Mouse (Mus musculus) T-helper 1 cell (primary cell): ENCODE results near the gene Alkbh4.
"Not testable (repeated sequence)": the region's sequence is repeated elsewhere in the genome, so short reads cannot be mapped to it uniquely, and the experiment has no call there.

Source experiments
- in situ Hi-C: fragments of 300-600 bp; cut with MboI, MseI; formaldehyde crosslinking; loops from one replicate; pipeline ENCODE4 v1.15.1; 2025; ENCODE audit warnings: high pct_unique_total_duplicates

Alkbh4 gene

DNA sequence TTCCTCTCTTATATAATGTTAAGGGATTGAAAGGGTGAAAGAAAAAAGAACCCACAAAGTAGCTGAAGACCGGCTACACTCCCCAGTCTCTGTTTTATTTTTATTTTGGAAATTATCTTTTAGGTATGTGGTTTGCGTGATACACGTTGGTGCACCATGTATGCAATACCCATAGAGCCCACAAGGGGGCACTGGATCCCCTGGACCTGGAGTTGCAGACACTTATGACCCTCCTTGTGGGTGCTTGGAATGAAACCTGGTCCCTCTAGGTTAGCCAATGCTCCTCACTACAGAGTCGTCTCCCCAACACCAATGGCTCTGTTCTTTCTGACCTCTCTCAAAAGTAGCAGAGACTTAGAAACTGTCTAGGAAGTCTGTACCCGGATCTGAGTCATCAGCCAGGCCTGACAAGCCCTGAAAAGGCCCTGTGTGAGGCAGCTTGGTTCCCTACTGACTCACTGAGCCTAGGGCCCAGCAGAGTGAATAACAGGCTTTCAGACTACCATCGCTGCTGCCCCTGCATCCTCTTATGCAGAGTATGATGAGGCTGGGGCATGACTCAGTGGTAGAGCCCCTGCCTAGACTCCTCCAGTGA is 7.3 kb downstream of the Alkbh4 start:
- in situ Hi-C loops: no loop called here

DNA sequence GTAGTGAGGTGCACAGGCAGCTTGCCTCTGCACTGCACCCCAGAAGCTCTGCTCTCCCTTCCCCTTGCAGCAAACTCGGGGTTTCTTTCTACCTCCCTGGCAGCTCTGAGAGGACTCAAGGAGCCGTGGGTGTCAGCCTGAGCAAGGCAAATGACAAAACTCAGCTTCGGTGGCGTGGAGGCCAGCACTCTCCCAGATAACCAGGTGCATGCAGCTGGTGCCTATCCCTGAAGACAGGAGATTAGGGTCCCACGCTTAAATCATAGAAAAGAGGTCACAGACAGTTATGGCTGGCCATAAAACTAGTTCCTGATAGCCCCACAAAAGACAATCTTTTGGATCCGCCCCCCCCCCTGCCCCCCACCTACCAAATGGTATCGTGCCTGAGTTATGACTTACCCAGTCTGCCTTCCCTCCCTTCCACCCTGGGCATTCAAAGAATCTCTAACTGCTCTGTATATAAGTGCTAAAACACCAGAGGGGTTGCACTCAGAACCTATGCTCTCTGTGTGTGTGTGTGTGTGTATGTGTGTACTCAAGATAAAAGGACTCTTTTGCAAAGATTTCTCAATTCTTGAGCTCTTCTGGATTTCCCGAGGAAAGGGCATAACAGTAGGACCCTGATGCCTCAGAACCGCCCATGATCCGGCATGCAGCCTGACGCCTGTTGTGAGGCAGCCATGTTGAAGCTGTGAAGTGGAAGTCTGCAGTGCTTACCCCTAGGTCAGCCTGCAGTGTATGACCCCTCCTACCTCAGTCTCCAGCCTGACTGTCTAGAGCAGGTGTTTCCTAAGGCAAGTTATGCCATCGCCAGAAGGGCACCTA is 8.9 kb downstream of the Alkbh4 start:
- in situ Hi-C loops: loop anchor here (5.0 kb wide), 1 partner anchor 42 kb away; no protein-coding TSS in a partner anchor

- in situ Hi-C loops: loop anchor here (5.0 kb wide), 1 partner anchor 40 kb away; no protein-coding TSS in a partner anchor
These were observed 11.0 kb downstream of the Alkbh4 start for GRCm38 (mm10) chr5:136146936-136147335.

DNA sequence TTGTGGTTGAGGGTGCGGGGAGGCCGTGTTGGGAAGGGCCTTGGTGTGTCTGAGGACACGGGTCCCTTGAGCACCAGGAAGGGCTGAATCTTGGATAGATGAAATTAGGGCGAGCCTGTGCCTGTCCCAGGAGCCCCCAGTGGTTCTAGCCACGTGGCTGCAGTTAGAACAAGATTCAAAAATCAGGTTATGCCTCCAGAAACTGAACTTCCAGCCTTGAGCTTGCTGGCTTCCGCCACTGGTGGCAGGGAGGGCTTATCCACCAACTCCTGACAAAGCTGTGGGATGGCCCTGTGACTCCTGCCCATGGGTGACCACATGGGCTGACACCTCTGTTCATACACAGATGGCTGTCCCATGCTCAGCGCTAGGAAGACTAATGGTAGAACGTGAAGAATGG is 11.8 kb downstream of the Alkbh4 start:
- in situ Hi-C loops: loop anchor here (5.0 kb wide), 1 partner anchor 40 kb away; no protein-coding TSS in a partner anchor

DNA sequence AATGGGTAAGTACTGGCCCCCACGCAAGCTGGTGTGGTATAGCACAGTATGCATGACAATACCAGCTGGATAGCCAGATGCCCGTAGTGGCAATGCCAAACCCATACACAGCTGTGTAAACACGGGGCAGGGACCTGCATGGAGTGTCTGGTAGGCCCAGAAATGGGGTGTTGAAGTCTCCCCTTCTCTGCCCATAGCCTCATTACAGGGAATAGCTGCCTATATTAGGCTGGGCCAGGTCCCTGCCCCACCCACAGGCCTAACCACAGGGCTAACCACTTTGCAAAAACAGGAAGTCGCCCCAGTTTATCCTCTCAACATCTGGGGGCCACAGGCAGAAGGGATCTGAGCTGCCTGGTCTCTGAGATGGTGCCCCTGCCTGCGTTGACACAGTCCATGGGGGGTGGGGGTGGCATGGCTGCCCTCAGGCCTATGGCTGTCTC is 13.2 kb downstream of the Alkbh4 start:
- in situ Hi-C loops: loop anchor here (5.0 kb wide), 1 partner anchor 38 kb away; no protein-coding TSS in a partner anchor

GRCm38 (mm10) chr5:136152365-136152764 is 16.4 kb downstream of the Alkbh4 start:
- in situ Hi-C loops: no loop called here

- in situ Hi-C loops: no loop called here
These were observed 19.5 kb downstream of the Alkbh4 start for GRCm38 (mm10) chr5:136155399-136155798.

DNA sequence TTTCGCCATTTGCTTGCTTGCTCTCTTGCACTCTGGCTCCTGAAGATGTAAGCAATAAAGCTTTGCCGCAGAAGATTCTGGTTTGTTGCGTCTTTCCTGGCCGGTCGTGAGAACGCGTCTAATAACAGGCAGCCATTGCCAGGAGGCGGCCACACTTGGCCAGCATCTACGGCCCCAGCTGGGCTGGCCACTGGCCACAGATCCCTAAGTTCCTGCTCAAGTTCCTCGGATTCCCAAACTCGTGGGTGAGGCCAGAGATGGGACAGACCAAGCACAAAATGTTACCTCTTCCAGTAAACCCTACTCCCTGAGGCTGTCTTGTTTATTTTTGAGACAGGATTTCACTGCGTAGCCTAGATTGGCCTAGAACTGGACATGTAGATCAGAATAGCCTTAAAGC is 24.1 kb downstream of the Alkbh4 start:
- in situ Hi-C loops: not testable (repeated sequence)

- in situ Hi-C loops: no loop called here
These were observed 28.0 kb downstream of the Alkbh4 start for GRCm38 (mm10) chr5:136163807-136164474.

GRCm38 (mm10) chr5:136165246-136165645 is 29.3 kb downstream of the Alkbh4 start:
- in situ Hi-C loops: no loop called here

DNA sequence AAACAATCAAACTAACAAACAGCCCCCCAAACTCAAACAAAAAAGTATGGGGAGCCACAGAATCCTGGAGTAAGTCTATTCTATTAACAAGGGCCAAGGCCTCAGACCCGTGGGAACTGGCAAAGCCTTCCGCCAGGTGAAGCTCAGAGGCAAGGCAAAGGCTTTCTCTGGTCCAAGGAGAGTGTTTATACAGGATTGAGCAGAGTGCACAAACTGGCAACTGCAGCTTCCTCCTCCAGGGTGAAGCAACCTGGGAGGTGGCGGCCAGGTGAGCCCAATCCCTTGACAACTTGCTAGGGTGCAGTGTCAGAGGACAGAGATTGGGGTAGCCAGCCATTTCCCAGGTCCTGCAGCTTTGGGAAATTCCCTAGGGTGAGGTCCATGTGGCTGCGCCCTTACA is 31.4 kb downstream of the Alkbh4 start:
- in situ Hi-C loops: no loop called here

- in situ Hi-C loops: no loop called here
These were observed 32.1 kb downstream of the Alkbh4 start for GRCm38 (mm10) chr5:136168071-136168470.

- in situ Hi-C loops: no loop called here
These were observed 33.9 kb downstream of the Alkbh4 start for GRCm38 (mm10) chr5:136169626-136170511.

GRCm38 (mm10) chr5:136170512-136171362 is 34.8 kb downstream of the Alkbh4 start, which contains the start of gene Orai2:
Gene Orai2, minus strand, starts transcription at chr5:136170713.
- in situ Hi-C loops: no loop called here

GRCm38 (mm10) chr5:136171363-136172341 is 35.7 kb downstream of the Alkbh4 start:
- in situ Hi-C loops: no loop called here

DNA sequence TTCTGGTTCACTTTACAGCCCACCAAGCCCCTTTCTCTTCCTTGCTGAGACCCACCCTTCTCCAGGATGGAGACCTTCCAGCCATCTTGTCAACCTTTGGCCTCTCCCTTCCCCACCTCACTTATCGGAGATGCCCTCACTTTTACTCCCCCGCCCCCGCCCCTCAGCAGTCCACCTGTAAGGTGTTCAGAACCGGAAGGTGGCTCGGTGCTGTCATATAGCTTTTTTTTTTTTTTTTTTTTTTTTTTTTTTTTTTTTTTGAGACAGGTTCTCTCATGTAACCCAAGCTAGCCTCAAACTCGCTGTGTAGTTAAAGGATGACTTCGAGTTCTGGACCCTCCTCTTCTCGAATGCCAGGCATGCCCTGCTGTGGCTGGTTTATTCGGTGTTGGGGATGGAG is 37.0 kb downstream of the Alkbh4 start:
- in situ Hi-C loops: no loop called here

DNA sequence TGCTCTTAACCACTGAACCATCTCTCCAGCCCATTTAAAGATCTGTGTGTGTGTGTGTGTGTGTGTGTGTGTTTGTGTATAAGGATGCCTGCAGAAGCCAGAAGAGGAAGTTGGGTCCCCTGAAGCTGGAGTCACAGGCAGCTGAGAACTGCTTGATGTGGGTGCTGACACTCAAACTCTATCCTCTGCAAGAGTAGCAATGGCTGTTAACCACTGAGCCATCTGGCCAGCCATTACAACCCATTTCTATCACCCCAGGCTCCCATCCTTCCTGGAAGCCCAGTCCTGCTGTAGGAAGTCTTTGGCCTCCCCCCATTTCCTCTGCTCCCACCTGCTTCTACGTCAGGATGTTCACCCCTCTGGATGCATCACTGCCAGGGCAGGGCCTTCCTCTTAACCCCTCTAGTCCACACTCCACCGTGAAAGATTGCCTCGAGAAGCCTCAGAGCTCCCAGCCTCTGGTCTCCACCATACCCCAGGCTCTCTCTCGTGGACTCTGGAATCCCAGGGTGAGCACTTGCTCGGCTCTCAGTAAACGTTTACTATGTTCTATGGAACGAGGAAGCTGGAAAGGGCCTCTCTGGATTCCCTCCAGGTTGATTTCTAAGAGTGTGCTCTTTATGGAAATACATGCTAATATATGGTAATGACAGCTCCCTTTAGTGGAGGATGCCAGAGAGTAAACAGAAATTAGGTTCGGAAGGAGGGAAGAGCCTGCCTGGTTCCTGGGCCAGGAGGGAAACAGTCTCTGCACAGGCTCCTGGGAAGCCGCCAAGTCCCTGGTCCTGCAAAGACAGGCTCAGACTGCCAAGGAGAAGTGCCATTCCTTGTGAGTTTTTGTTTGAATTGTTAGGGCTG is 37.9 kb downstream of the Alkbh4 start:
- in situ Hi-C loops: no loop called here

DNA sequence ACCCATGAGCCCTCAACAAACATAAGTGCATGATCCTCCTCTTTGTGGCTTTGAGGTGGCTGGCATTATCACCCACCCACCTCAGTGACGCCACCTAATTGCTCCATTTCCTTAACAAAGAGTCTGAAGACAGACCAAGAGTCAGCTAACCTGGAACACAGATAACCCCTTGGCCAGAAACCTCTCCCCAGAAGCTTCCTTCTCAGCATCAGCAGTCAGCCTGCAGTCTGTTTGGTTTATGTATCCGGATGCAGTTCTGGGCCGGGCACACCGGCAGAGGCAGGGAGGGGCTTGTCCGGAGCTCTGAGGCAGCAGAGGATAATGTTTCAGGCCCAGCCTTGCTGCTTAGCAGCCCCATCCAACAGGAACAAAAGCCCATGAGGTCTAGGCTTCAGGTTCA is 43.6 kb downstream of the Alkbh4 start:
- in situ Hi-C loops: no loop called here
